Mouse (Mus musculus): Measurements from ENCODE around the gene Rsrp1. TPM values are rescaled to one million over a fixed set of nuclear protein-coding genes. Genes with fewer than 3 reads are reported as not detected.

The Rsrp1 gene
- polyA plus RNA-seq, 3 experiments from 2014 or later: 184 to 307 (median 297) TPM

GRCm38 (mm10) chr4:134922111-134922924, 1.1 kb upstream of the Rsrp1 start:
- ATAC-seq: no peak

DNA sequence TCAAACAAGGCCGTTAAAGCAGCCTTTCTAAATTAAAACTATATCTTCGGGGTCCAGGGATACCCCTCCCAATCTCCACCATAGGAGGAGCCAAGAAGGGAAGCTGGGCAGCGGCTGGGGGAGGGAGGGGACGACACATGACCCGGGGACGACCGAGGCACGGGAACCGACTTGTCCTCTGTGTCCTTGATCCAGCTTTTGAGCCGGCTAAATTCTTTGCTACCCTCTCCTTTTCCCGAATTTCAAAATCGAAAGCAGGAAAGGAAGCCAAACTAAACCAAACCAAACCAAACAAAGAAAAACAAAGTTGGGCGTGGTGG, 507 bp upstream of the Rsrp1 start:
- ATAC-seq: no peak

GRCm38 (mm10) chr4:134924019-134924741, 788 bp downstream of the Rsrp1 start:
- peak; percentile 22 for ATAC-seq

GRCm38 (mm10) chr4:134925206-134925605, 1.8 kb downstream of the Rsrp1 start:
- no peak for ATAC-seq

- ATAC-seq: no peak
Observed at GRCm38 (mm10) chr4:134927815-134928463, 4.5 kb downstream of the Rsrp1 start.

DNA sequence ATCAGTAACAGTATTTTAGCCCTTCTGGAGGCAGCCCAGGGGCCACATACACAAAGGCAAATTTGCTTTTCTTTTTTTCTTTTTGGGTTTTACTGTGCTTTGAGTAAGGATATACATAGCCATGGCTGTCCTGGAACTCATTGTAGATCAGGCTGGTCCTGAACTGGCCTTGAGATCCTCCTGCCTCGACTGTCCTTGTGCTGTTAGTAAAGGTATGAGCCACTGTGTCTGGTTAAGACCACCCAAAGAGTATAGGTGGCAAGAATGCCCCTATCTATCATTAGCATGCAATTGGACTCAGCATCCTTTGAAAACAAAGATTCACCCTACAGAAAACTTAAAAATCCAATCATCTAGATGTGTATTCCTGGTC, 5.1 kb downstream of the Rsrp1 start:
- no peak for ATAC-seq

DNA sequence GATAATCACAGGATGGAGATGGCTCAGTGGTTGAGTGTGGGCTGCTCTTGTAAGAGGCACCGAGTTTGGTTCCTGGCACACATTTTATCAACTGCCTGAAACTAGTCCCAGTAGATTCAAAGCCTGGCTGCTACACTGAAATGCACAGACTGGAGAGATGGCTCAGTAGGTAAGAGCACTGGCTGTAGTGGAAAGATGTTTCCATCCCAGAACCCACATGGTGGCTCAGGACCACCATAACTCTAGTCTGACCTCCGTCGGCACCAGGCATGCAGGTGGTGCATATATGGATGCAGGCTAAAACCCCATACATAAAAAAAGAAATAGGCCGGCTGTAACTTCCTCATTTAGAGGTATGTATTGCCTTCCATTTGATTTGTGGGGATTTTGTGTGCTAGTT, 6.1 kb downstream of the Rsrp1 start:
- no peak for ATAC-seq

- ATAC-seq: peak; percentile 4
Observed at GRCm38 (mm10) chr4:134930190-134930589, 6.8 kb downstream of the Rsrp1 start.

GRCm38 (mm10) chr4:134930684-134931481, 7.5 kb downstream of the Rsrp1 start, which contains the start of gene Syf2:
Gene Syf2 (plus strand): TSS chr4:134930898.
- ATAC-seq: peak; percentile 83

DNA sequence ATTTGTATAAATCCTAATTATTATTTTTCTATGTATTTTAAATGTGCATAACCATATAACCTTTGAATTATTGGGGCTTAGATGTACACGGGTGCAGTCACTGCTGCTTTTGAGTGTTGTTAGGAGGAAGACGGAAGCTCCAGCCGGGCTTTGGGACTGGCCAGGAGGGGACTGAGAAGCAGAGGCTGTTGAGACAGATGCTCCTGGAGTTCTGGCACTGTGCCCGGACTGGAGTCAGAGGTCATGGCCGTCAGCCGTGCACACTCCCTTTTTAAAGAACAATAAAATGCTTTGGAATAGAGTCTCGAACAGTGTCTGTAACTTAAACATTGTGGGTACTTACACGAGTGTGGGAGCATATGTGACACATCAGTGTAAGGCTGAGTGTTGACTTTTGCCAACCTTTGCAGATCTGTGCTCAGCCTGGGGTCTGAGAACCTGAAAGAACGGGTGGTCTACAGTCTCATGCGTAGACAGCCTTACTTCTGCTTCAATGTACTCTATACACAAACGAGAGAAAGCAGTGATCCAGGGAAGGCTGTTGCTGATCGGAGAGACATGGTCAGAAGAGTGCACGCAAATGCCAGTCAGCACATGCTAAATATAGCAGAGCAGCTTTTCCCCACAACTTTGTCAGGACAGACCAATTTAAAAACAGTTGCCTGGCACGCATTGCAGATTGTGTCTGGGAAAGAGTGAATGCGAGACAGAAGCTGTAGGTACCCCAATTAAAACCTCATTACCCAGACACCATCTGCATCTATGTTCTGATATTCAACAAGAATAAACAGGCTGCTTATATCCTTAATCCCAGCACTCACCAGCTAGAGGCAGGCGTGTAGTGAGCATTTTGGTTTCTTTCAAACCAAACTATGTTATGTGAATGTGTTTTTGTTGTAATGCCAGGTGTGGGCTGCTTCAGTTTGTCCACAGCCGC, 14.1 kb downstream of the Rsrp1 start:
- no peak for ATAC-seq

DNA sequence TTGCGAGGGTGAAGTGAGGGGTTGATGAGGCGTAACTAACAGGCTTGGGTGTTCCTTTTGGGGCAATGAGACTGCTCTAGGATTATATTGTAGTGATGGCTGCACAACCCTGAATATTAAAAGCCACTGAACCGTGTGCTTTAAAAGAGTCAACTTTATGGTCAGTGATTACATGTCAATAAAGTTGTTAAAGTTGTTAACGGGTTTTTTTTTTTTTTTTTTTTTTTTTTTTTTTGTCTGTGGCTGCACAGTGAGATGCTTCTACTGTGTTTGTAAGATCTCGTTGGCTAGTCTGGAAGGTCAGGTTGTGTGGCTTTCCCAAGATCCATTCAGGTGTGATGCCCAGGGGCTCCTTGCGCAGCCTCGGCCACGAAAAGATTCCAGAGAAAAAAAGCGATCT, 16.5 kb downstream of the Rsrp1 start:
- ATAC-seq: no peak

- no peak for ATAC-seq
Observed at GRCm38 (mm10) chr4:134943758-134944538, 20.6 kb downstream of the Rsrp1 start.

GRCm38 (mm10) chr4:134946024-134946744, 22.8 kb downstream of the Rsrp1 start:
- peak; percentile 43 for ATAC-seq

DNA sequence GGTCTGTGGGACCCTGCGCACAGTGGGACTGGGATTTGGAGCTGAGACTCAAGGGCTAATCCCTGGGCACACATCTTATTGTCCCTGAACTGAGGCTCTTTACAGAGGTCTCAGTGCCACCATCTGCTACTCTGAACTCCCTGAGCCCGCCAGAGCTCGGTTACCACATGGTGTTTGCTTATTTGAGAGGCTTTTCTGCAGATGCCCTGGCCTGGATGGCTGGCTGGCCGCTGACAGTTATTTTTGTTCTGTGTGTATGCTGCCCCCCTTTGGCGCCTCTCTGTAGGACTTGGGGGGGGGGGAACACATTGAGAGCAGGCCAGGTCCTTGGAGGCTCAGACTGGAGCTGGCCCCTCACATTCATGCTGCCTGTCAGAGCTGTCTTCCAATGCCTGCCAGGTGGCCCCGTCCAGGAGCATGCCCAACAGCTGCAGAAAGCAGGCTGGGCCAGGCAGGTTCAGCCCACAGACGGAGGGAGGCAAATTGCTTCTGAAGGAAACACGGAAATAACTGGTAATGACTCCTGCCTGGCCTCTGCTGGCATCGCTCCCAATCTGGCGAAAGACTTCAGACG, 27.2 kb downstream of the Rsrp1 start:
- no peak for ATAC-seq

GRCm38 (mm10) chr4:134954461-134954860, 31.1 kb downstream of the Rsrp1 start:
- ATAC-seq: no peak

- ATAC-seq: no peak
Observed at GRCm38 (mm10) chr4:134955196-134955595, 31.8 kb downstream of the Rsrp1 start.

DNA sequence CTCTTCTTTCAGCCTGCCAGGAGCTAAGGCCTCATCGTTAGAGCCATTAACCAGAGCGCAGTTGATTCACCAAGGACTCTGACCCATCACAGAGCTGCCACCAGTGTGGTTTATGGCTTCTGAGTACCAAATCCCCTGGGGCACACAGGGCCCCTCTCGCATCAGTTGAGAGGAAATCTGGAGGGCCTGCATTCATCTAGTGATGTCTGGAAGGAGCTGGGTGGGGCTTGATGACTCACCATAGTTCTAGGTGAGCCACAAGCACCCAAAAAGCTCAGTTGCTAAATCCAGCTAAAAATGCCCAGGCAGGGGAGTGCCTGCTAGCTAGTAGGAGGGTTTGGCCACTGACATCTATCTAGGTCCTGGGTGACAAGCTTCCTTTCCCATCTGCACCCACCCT, 32.5 kb downstream of the Rsrp1 start:
- ATAC-seq: no peak

GRCm38 (mm10) chr4:134956328-134956727, 32.9 kb downstream of the Rsrp1 start:
- ATAC-seq: no peak

- no peak for ATAC-seq
Observed at GRCm38 (mm10) chr4:134963021-134963776, 39.8 kb downstream of the Rsrp1 start.

All from inflammation-experienced regulatory T-cells, adult 6 months (primary cell).